Mouse (Mus musculus) thymus, adult 2 months (tissue): Measurements from ENCODE around the gene Rftn2.

Experiments used
- CTCF ChIP-seq: fragments of 200-500 bp; IDR thresholded peaks from 2 replicates; pipeline ENCODE4 v1.5.1; 2012; ENCODE audit warnings: mild to moderate bottlenecking, control low read depth, low read length, moderate library complexity, borderline replicate concordance; ENCODE audit not compliant: control insufficient read depth, poor library complexity, insufficient read depth; ENCODE audit errors: extremely low read depth
- POLR2A ChIP-seq: fragments of 200-500 bp; IDR thresholded peaks from 2 replicates; pipeline ENCODE4 v1.6.1; 2012; ENCODE audit warnings: mild to moderate bottlenecking, low read length, control low read depth, moderate library complexity; ENCODE audit not compliant: control insufficient read depth, poor library complexity, insufficient read depth; ENCODE audit errors: extremely low read depth

GRCm38 (mm10) chr1:55238496-55238895, 11.9 kb upstream of the Rftn2 start:
- TF ChIP-seq POLR2A (no peak), CTCF (no peak)
